Mouse (Mus musculus) G1E-ER4 (cell line): ENCODE measurements around the gene Arhgap21. TPM values are rescaled to one million over a fixed set of nuclear protein-coding genes. Genes with fewer than 3 reads are reported as not detected.

Experiments used
- GATA1 ChIP-seq: IDR thresholded peaks from one replicate; pipeline ENCODE4 v1.8.0; 2012; ENCODE audit warnings: low read length, inconsistent platforms
- polyA plus RNA-seq: library from polyadenylated mRNA; stranded (reverse); fragments of >175 nt; gene quantifications from 2 replicates; pipeline ENCODE4 v1.2.3, GENCODE M21; 2012

Gene Arhgap21
- polyA plus RNA-seq, 1 experiment = 30.6 TPM

GRCm38 (mm10) chr2:20957995-20958394, 10.7 kb downstream of the Arhgap21 start:
- no peak for TF ChIP-seq GATA1

GRCm38 (mm10) chr2:20956716-20957115, 12.0 kb downstream of the Arhgap21 start:
- TF ChIP-seq GATA1 = no peak

- no peak for TF ChIP-seq GATA1
These were observed 12.7 kb downstream of the Arhgap21 start for GRCm38 (mm10) chr2:20955996-20956395.

- no peak for TF ChIP-seq GATA1
These were observed 13.3 kb downstream of the Arhgap21 start for GRCm38 (mm10) chr2:20955376-20955775.

GRCm38 (mm10) chr2:20952716-20953115, 16.0 kb downstream of the Arhgap21 start:
- no peak for TF ChIP-seq GATA1

GRCm38 (mm10) chr2:20949168-20949567, 19.5 kb downstream of the Arhgap21 start:
- TF ChIP-seq GATA1 = no peak

GRCm38 (mm10) chr2:20947036-20947435, 21.6 kb downstream of the Arhgap21 start:
- TF ChIP-seq GATA1 = no peak

- TF ChIP-seq GATA1 = no peak
These were observed 23.1 kb downstream of the Arhgap21 start for GRCm38 (mm10) chr2:20945596-20945995.

GRCm38 (mm10) chr2:20943730-20944454, 24.8 kb downstream of the Arhgap21 start:
- no peak for TF ChIP-seq GATA1

- no peak for TF ChIP-seq GATA1
These were observed 25.5 kb downstream of the Arhgap21 start for GRCm38 (mm10) chr2:20943222-20943621.

GRCm38 (mm10) chr2:20942434-20943198, 26.1 kb downstream of the Arhgap21 start:
- TF ChIP-seq GATA1 = no peak

- TF ChIP-seq GATA1 = no peak
These were observed 27.6 kb downstream of the Arhgap21 start for GRCm38 (mm10) chr2:20941105-20941504.

- no peak for TF ChIP-seq GATA1
These were observed 29.3 kb downstream of the Arhgap21 start for GRCm38 (mm10) chr2:20939367-20939766.

- TF ChIP-seq GATA1 = no peak
These were observed 32.0 kb downstream of the Arhgap21 start for GRCm38 (mm10) chr2:20936609-20937221.

GRCm38 (mm10) chr2:20934406-20934805, 34.3 kb downstream of the Arhgap21 start:
- TF ChIP-seq GATA1 = no peak

- TF ChIP-seq GATA1 = no peak
These were observed 35.9 kb downstream of the Arhgap21 start for GRCm38 (mm10) chr2:20932748-20933313.

GRCm38 (mm10) chr2:20928454-20928853, 40.2 kb downstream of the Arhgap21 start:
- TF ChIP-seq GATA1 = no peak
